Mouse (Mus musculus) heart, embryonic 12.5 days (tissue): ENCODE measurements around the gene Rnf26. TPM values are rescaled to one million over a fixed set of nuclear protein-coding genes. Genes with fewer than 3 reads are reported as not detected.

Experiments
- ATAC-seq: fragments of 200-750 bp; cut with Nextera tagmentation; 2 replicates; pipeline ENCODE4 v1.8.0; 2017; ENCODE audit warnings: moderate TSS enrichment, moderate library complexity; ENCODE audit not compliant: insufficient number of reproducible peaks, low FRiP score
- H3K27ac ChIP-seq: fragments of 300-500 bp; sonication (generic); 2 replicates; pipeline ENCODE4 v1.5.1; 2016; ENCODE audit warnings: mild to moderate bottlenecking, moderate library complexity; ENCODE audit not compliant: poor library complexity, severe bottlenecking
- H3K27me3 ChIP-seq: fragments of 300-500 bp; sonication (generic); replicated peaks from 2 replicates; pipeline ENCODE4 v1.6.1; 2016; ENCODE audit warnings: mild to moderate bottlenecking, moderate library complexity
- H3K36me3 ChIP-seq: fragments of 300-500 bp; sonication (generic); 2 replicates; pipeline ENCODE4 v1.6.1; 2016; ENCODE audit warnings: mild to moderate bottlenecking, moderate library complexity
- H3K4me1 ChIP-seq: fragments of 300-500 bp; sonication (generic); replicated peaks from 2 replicates; pipeline ENCODE4 v1.6.1; 2016; ENCODE audit warnings: mild to moderate bottlenecking
- H3K4me2 ChIP-seq: fragments of 300-500 bp; sonication (generic); 2 replicates; pipeline ENCODE4 v1.6.1; 2016; ENCODE audit warnings: mild to moderate bottlenecking, moderate library complexity
- H3K4me3 ChIP-seq: fragments of 300-500 bp; sonication (generic); 2 replicates; pipeline ENCODE4 v1.5.1; 2016; ENCODE audit warnings: mild to moderate bottlenecking
- H3K9ac ChIP-seq: fragments of 300-500 bp; sonication (generic); 2 replicates; pipeline ENCODE4 v1.6.1; 2016; ENCODE audit warnings: mild to moderate bottlenecking, moderate library complexity
- H3K9me3 ChIP-seq: fragments of 300-500 bp; sonication (generic); replicated peaks from 2 replicates; pipeline ENCODE4 v1.6.1; 2016; ENCODE audit warnings: mild to moderate bottlenecking, moderate library complexity
- WGBS: fragments of 180-500 bp; shearing (Covaris S2); methylation state at CpG from one replicate; pipeline ENCODE4 v1.1.7; 2016; 5-methylcytosine and 5-hydroxymethylcytosine counted together
- polyA plus RNA-seq: library from polyadenylated mRNA; unstranded; fragments of >200 nt; fragmentation: Nextera tagmentation; extraction: Ambion mirVana; gene quantifications from 2 replicates; pipeline ENCODE4 v1.2.1, GENCODE M21; 2016

Rnf26 gene
- polyA plus RNA-seq, 1 experiment from 2014 or later: 51.3 TPM

- H3K4me2 ChIP-seq: peak overlapping the region; percentile 96
- no peaks in the 10 kb centered on the region for H3K9me3 ChIP-seq
- WGBS: 6% methylated on average over 15 of the region's 15 CpGs
- peaks cover 11% of the 10 kb centered on the region; the same call in 1 of the 2 replicates for H3K27me3 ChIP-seq
- peaks cover 64% of the 10 kb centered on the region for H3K4me1 ChIP-seq
- peaks cover 34% of the 10 kb centered on the region for H3K36me3 ChIP-seq
- H3K4me3 ChIP-seq: peak overlapping the region; percentile 73
- H3K27ac ChIP-seq: peak overlapping the region; percentile 88
- peak; percentile 60 for ATAC-seq
- H3K9ac ChIP-seq: peak overlapping the region; percentile 47
These were observed 25.4 kb downstream of the Rnf26 start for GRCm38 (mm10) chr9:44087761-44088455.

DNA sequence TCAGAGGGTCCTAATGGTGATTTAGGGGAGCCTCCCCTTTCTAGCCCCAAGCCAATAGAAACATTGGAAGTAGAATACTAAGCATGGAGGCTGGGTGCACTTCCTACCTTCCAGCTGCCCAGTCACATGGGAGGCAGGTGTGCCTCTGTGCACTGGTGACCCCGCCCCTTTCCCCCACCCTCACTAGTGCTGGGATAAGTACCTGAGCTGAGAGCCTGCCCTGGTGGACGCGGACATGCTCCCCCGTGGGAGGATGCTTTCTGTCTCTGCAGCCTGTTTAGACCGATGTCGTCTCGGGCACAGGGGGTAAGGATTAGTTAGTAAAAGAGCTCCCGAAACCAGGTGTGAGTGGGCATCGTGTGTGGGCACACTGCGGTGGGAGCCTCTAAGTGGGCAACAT is 26.4 kb downstream of the Rnf26 start:
- WGBS: 35% methylated on average over 10 of the region's 10 CpGs
- Histone ChIP-seq H3K27ac (peak overlapping the region; percentile 88), H3K9me3 (no peaks in the 10 kb centered on the region), H3K36me3 (peaks cover 24% of the 10 kb centered on the region), H3K9ac (0 out of 2 replicates have a peak overlapping the region, but pooled peaks have one; percentile 47), H3K4me1 (peaks cover 73% of the 10 kb centered on the region), H3K4me3 (peak overlapping the region; percentile 73), H3K27me3 (peaks cover 11% of the 10 kb centered on the region; the same call in 1 of the 2 replicates), H3K4me2 (peak overlapping the region; percentile 96)
- ATAC-seq: no peak

- Histone ChIP-seq H3K4me2 (peak overlapping the region; percentile 96), H3K9me3 (no peaks in the 10 kb centered on the region), H3K4me1 (peaks cover 80% of the 10 kb centered on the region), H3K36me3 (peaks cover 15% of the 10 kb centered on the region), H3K9ac (peak overlapping the region; percentile 93), H3K27me3 (peaks cover 11% of the 10 kb centered on the region; the same call in 1 of the 2 replicates), H3K27ac (peak overlapping the region; percentile 88), H3K4me3 (peak overlapping the region; percentile 73)
- WGBS: 54% methylated on average over 15 of the region's 15 CpGs
- ATAC-seq: no peak
These were observed 27.3 kb downstream of the Rnf26 start for GRCm38 (mm10) chr9:44085741-44086665.

DNA sequence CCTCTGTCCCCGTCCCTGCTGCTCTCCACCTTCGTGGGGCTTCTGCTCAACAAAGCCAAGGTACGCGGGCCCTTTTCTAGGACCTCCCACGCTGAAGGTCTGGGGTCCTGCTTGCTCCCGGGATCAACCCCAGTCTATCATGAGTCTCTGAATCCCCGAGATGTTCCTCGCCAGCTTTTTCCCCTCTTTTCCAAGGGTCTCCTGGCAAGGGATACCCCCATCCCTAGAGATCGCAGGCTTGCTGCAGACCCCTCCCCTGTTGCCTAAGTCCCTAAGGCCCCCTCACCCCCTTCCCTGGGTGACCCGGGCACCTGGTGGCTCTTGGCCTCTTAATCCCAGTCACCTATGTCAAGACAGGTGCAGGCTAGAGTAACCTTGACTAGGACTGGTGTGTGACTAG is 28.0 kb downstream of the Rnf26 start:
- Histone ChIP-seq H3K4me3 (peak overlapping the region; percentile 73), H3K4me2 (peak overlapping the region; percentile 96), H3K27me3 (peaks cover 11% of the 10 kb centered on the region; the same call in 1 of the 2 replicates), H3K36me3 (peaks cover 8% of the 10 kb centered on the region), H3K9me3 (no peaks in the 10 kb centered on the region), H3K27ac (peak overlapping the region; percentile 88), H3K9ac (peak overlapping the region; percentile 93), H3K4me1 (peaks cover 87% of the 10 kb centered on the region)
- whole genome bisulfite sequencing: 4% methylated on average over 10 of the region's 10 CpGs
- no peak for ATAC-seq

GRCm38 (mm10) chr9:44084659-44085229 is 28.6 kb downstream of the Rnf26 start:
- WGBS: under 1% methylated on average over 62 of the region's 62 CpGs
- peak; percentile 80 for ATAC-seq
- Histone ChIP-seq H3K9me3 (no peaks in the 10 kb centered on the region), H3K4me2 (peak overlapping the region; percentile 96), H3K36me3 (peaks cover 2% of the 10 kb centered on the region), H3K27ac (peak overlapping the region; percentile 88), H3K9ac (peak overlapping the region; percentile 93), H3K4me1 (peaks cover 87% of the 10 kb centered on the region), H3K4me3 (peak overlapping the region; percentile 73), H3K27me3 (peaks cover 11% of the 10 kb centered on the region; the same call in 1 of the 2 replicates)

- 3% methylated on average over 14 of the region's 14 CpGs for WGBS
- peak overlapping the region; percentile 73 for H3K4me3 ChIP-seq
- peak overlapping the region; percentile 96 for H3K4me2 ChIP-seq
- H3K36me3 ChIP-seq: no peaks in the 10 kb centered on the region
- peak overlapping the region; percentile 93 for H3K9ac ChIP-seq
- H3K4me1 ChIP-seq: peaks cover 87% of the 10 kb centered on the region
- H3K27me3 ChIP-seq: peaks cover 11% of the 10 kb centered on the region; the same call in 1 of the 2 replicates
- peak overlapping the region; percentile 88 for H3K27ac ChIP-seq
- no peaks in the 10 kb centered on the region for H3K9me3 ChIP-seq
- no peak for ATAC-seq
These were observed 29.1 kb downstream of the Rnf26 start for GRCm38 (mm10) chr9:44084236-44084635.

GRCm38 (mm10) chr9:44083392-44084121 is 29.8 kb downstream of the Rnf26 start:
- ATAC-seq: no peak
- Histone ChIP-seq H3K36me3 (no peaks in the 10 kb centered on the region), H3K9me3 (no peaks in the 10 kb centered on the region), H3K4me3 (peak overlapping the region; percentile 73), H3K4me2 (peak overlapping the region; percentile 96), H3K27ac (peak overlapping the region; percentile 88), H3K27me3 (peaks cover 11% of the 10 kb centered on the region; the same call in 1 of the 2 replicates), H3K4me1 (peaks cover 87% of the 10 kb centered on the region), H3K9ac (peak overlapping the region; percentile 93)
- 6% methylated on average over 23 of the region's 23 CpGs for WGBS

GRCm38 (mm10) chr9:44082266-44082665 is 31.1 kb downstream of the Rnf26 start:
- WGBS: 83% methylated on average over 5 of the region's 5 CpGs
- H3K27me3 ChIP-seq: peaks cover 11% of the 10 kb centered on the region; the same call in 1 of the 2 replicates
- no peak overlapping the region for H3K27ac ChIP-seq
- no peaks in the 10 kb centered on the region for H3K9me3 ChIP-seq
- no peak for ATAC-seq
- no peak overlapping the region for H3K9ac ChIP-seq
- H3K4me1 ChIP-seq: peaks cover 88% of the 10 kb centered on the region
- no peak overlapping the region for H3K4me3 ChIP-seq
- no peaks in the 10 kb centered on the region for H3K36me3 ChIP-seq
- no peak overlapping the region for H3K4me2 ChIP-seq

DNA sequence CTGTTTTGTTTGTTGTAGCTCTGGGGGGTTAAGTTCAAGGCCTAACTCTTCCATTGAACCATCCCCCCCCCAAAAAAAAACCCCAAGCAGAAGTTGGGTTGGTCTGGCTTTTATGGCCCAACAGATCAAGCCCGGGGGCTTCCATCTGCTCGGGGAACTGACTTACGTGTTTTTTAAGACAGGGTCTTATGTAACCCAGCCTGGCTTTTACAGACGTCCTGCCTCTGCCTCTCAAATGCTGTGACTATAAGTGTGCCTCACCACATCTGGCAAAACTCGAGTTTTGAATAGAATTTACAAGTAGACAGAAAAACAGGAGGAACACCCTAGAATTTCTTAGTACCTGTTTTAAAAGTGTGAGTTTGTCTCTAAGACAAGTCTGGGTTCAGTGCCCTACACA is 31.7 kb downstream of the Rnf26 start:
- WGBS: 76% methylated on average over 5 of the region's 5 CpGs
- Histone ChIP-seq H3K9me3 (no peaks in the 10 kb centered on the region), H3K27me3 (peaks cover 10% of the 10 kb centered on the region; the same call in 1 of the 2 replicates), H3K4me3 (no peak overlapping the region), H3K27ac (no peak overlapping the region), H3K4me2 (no peak overlapping the region), H3K36me3 (no peaks in the 10 kb centered on the region), H3K9ac (no peak overlapping the region), H3K4me1 (peaks cover 89% of the 10 kb centered on the region)
- ATAC-seq: no peak

- no peak overlapping the region for H3K9ac ChIP-seq
- 56% methylated on average over 5 of the region's 5 CpGs for WGBS
- H3K27me3 ChIP-seq: 0 out of 2 replicates have a peak, but pooled peaks cover 4% of the 10 kb centered on the region
- no peak overlapping the region for H3K4me2 ChIP-seq
- peaks cover 89% of the 10 kb centered on the region for H3K4me1 ChIP-seq
- no peaks in the 10 kb centered on the region for H3K9me3 ChIP-seq
- no peak for ATAC-seq
- H3K4me3 ChIP-seq: no peak overlapping the region
- H3K27ac ChIP-seq: 0 out of 2 replicates have a peak overlapping the region, but pooled peaks have one; percentile 21
- peaks cover 5% of the 10 kb centered on the region for H3K36me3 ChIP-seq
These were observed 32.4 kb downstream of the Rnf26 start for GRCm38 (mm10) chr9:44080953-44081352.
